Mouse (Mus musculus) WW6 (cell line): Measurements from ENCODE around the gene Usp20.

ENCODE experiments used
- DNase-seq: peaks from one replicate; pipeline ENCODE4 v3.0.0-alpha.2; 2013; ENCODE audit warnings: low read depth, low spot score

Gene Usp20

GRCm38 (mm10) chr2:31040043-31040442, 58.0 kb downstream of the Usp20 start:
- no peak for DNase-seq

DNA sequence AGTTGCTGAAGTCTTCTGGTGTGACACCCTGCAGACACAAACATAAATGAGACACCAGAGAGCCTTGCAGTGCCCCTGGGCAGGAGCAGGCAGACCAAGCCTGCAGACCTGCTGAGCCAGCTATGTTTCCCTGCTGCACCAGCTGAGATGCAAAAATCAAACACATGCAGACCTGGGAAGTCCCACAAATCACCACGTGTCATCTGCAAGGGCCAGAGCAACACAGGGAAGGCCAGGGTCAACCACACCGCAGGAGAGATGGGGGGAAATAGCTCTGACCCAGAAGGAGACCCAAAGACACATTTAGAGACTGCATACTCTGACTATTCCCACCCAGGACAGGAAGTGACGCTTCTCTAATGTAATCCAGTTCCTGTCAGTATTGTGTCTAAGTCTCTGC, 58.4 kb downstream of the Usp20 start:
- no peak for DNase-seq

GRCm38 (mm10) chr2:31041386-31041785, 59.3 kb downstream of the Usp20 start:
- no peak for DNase-seq

DNA sequence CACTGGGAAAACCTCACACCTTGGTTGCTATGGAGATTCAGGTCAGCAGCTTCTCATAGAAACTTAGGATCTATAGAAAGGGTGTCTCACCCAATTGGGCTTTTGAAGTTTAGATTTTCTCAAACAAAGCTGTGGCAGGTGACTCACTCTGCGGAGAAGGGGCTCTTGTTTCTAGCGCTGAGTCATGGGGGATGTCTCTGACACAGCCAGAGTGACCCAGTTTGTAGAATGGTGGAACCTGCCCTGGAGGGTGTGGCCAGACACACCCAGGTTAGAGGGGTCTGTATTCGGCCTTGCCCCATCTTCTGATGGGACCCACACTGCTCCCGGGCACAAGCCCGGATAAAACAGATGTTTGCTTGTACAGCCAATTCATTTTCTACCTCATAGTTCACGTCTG, 60.8 kb downstream of the Usp20 start:
- DNase-seq: no peak

GRCm38 (mm10) chr2:31043856-31044255, 61.8 kb downstream of the Usp20 start:
- DNase-seq: no peak

DNA sequence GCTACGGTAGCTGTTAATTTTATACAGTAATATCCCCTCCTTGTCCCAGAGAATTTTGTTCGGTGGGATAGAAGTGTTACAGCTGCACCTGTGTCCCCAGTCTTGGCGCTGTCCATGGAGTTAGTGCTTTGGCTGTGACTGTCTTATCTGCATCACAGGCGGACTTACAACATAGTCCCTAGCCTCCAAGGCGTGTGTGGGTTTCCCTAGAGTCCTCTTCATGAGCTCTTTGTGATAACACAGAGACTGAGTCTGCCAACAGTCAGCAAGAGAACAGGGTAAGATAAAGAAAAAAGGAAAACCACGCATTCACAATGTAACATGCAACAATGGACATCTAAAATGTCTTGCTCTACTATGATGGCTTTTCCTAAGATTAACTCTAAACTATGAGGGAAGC, 66.0 kb downstream of the Usp20 start:
- DNase-seq: no peak

DNA sequence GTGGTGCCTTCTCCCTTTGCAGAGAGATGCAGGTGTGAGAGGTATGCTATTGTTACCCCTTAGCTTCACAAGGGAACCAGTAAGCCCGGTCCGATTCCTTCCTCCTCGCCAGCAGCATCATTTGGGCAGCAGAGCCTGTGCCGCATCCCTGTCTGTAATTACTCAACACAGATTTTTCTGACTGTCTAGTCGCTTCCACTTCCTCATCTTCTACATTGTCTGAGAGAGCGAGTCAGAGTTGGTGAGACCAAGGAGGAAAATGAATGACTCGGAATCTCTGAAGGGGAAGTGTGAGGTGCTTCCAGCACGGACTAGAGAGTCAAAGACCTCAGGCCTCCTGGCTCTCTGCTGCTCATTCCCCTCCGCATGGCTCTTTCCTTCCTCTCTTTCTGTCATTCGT, 70.4 kb downstream of the Usp20 start:
- no peak for DNase-seq

DNA sequence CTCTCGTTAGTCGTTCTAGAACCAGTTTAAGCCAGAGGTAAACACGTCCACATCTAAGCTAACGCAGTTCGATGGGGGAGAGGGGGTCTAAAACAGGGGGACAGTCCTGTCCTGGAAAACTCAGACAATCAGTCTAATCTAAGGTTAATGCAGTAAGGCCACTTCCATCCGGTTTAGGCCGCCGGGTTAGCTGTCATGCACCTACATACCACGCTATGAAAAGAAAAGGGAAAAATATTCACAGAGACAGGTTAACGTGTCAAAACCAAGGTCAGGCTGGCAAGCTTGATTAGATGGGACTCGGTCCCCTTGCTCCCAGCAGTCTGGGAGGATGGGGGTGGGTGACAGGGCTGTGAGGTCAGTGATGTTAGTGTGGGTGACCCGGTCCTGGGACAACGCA, 71.3 kb downstream of the Usp20 start:
- DNase-seq: no peak

GRCm38 (mm10) chr2:31053851-31054340, 71.8 kb downstream of the Usp20 start:
- DNase-seq: no peak

DNA sequence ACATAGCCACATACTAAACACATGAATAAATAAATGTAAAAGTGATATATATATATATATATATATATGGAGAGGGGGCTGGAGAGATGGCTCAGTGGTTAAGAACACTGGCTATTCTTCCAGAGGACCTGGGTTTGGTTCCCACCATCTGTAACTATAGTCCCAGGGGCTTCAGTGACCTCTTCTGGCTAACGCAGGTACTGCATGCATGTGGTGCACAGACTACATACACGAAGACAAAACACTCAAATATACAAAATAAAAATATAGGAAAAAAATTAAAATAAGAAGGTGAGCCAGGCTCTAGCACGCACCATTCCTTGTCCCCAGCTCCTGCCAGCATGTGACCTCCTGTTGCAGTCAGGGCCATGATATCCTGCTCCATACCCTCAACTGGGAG, 74.0 kb downstream of the Usp20 start:
- no peak for DNase-seq

DNA sequence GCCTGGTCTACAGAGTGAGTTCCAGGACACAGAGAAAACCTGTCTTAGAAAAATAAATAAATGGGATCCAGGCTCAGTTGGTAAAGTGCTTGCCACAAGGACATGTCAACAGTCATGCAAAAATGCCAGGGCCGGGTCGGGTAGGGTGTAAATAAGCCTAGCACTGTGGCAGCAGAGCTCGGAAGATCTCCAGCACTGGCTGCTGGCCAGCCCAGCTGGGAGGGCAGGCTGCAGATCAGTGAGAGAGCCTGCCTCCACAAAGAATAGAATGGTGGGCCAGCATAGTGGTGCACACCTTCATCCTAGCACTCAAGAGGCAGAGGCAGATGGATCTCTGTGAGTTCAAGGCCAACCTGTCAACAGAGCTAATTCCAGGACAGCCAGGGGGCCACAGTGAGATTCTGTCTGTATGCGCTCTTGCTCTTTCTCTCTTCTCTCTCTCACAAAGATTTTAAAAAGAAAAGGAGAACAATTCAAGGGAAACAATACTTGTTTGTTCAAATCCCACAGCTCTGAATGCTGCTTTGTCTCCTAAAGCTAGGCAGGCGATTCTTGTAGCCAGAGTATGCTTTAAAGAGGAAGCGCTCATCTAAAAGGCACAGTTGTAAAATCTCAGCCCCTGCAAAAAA, 75.6 kb downstream of the Usp20 start:
- no peak for DNase-seq

GRCm38 (mm10) chr2:31058443-31058842, 76.4 kb downstream of the Usp20 start:
- DNase-seq: no peak

DNA sequence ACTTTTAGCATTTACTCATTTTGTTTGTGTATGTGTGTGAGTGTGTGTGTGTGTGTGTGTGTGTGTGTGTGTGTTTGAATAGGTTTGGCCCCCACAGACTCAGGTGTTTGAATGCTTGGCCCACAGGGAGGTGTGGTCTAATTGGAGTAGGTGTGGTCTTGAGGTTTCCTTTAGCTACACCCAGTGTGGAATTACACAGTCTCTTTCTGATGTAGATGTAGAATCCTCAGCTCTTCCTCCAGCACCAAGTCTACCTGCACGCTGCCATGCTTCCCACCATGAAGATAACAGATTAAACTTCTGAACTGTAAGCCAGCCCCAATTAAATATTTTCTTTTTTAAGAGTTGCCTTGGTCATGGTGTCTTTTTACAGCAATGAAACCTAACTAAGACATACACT, 78.2 kb downstream of the Usp20 start:
- DNase-seq: peak; percentile 65

DNA sequence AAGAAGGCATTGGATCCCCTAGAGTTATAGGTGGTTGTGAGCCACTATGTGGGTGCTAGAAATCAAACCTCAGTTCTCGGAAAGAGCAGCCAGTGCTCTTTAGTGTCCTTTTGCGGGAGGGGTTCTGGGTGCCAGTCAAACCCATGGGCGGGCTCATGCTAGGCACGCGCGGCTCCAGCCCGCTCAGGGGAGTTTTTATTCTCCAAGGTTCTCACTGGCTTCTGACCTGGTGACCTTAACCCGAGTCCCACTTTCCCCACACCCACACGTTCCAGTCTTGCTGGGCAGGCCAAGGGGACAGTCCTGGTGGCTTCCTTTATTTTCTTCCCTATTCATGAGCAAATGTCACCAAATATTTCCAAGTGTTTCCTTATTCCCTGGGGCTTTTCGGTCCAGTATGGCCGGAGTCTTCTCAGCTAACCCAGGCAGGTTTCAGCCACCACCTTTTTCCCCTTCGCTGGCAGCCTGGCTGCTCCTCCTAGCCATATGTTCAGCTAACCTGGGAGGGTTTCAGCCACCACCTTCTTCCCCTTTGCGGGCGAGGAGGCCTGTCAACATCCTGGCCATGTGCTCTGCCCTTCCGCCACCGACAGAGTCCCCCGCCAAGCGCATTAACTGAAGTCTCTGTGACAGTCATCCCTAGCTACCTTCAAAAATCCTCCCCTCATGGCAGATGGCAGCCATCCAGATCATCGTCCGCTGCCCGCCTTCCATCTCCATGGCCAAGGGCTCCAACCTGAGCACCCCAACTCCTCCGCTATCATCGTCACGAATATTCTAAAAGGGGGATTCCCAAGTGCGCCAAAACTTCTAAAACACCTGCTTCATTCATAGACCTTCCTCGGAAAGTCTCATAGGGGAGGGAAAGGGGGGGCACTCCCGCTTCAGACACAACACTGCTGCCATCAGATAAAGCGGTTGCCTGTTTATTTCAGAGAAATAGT, 79.0 kb downstream of the Usp20 start:
- DNase-seq: no peak

GRCm38 (mm10) chr2:31061868-31062628, 80.0 kb downstream of the Usp20 start:
- no peak for DNase-seq

GRCm38 (mm10) chr2:31066019-31066789, 84.1 kb downstream of the Usp20 start:
- no peak for DNase-seq

DNA sequence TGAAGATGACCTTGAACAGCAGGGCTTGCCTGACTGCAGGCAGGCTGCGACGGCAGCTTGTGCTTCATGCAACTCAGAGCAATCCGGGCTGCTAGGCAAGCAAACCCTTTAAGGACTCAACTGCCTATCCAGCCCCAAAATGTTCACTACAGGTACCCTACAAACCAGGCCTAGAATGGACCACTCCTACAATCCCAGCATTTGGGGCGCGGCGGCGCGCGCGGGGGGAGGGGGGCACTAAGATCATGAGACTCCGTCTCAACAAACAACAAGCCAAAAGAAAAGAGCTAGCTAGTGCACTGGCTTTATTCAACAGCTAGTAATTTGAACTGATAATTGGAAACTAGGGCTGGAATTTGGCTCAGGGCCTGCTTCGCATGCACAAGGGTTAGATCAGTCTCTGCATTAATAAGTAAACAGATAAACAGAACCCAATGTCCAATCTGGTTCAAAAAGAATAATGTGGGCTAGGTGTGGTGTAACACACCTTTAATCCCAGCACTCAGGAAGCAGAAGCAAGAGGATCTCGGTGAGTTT, 85.0 kb downstream of the Usp20 start:
- DNase-seq: no peak

DNA sequence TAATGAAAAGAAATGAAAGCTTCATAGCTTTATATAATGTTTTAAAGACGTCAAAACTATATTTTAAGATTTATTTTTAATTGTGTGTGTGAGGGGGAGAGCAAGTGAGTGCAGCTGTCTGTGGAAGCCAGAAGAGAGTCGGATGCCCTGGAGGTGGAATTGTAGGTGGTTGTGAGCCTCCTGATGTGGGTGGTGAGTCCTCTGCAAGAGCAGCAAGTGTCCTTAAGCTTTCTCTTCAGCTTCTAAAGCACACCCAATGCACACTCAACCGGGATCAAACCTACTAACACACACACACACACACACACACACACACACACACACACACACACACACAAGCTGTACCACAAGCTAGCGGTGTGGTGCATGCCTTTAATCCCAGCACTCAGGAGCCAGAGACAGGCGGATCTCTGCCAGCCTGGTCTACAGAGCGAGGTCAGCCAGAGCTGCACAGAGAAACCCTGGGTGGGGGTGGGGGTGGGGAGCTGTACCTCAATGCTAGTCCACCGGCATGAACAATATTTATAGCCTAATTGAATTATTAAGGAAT, 85.7 kb downstream of the Usp20 start:
- DNase-seq: no peak

- no peak for DNase-seq
Measured at GRCm38 (mm10) chr2:31068246-31069113, 86.4 kb downstream of the Usp20 start.

- no peak for DNase-seq
Measured at GRCm38 (mm10) chr2:31069114-31069445, 87.0 kb downstream of the Usp20 start.
